Mouse (Mus musculus) layer of hippocampus, adult 8-10 months (tissue): ENCODE results near the gene Tmem255b. TPM values are rescaled to one million over a fixed set of nuclear protein-coding genes. Genes with fewer than 3 reads are reported as not detected.

Experiments
- DNase-seq, 2 experiments: peaks; one replicate each; pipeline ENCODE4 v3.0.0; 2022; ENCODE audit warnings: low spot score in 2 of 2
- total RNA-seq, 4 experiments: library from RNA; stranded (reverse); gene quantifications; 2 replicates each; pipeline ENCODE4 v1.2.4; 2022

The Tmem255b gene
- total RNA-seq, result 1 to 10 TPM; 4.9 to 6.8 (median 6.1) TPM

DNA sequence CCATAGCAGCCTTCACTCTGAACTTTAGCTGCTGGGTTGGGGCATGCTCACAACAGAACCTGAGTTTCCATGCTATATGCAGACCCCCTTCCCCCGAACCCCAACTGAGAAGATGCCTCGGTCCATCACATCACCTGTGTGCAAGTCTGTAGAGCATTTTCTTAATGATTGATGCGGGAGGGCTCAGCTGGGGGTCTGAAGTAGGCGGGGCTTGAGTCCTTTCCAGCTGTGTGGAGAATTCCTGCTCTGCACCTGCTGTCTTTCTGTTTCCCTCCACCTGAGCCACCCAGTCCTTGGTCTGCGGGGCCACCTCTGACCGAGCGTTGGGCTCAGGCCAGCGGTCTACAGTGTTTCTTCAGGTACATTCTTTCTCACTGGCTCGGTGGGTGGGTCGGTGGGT is at the start of gene Tmem255b:
TSS of gene Tmem255b (plus strand) at position 301 of the 400 bp plus-strand sequence.
- no peak for DNase-seq

DNA sequence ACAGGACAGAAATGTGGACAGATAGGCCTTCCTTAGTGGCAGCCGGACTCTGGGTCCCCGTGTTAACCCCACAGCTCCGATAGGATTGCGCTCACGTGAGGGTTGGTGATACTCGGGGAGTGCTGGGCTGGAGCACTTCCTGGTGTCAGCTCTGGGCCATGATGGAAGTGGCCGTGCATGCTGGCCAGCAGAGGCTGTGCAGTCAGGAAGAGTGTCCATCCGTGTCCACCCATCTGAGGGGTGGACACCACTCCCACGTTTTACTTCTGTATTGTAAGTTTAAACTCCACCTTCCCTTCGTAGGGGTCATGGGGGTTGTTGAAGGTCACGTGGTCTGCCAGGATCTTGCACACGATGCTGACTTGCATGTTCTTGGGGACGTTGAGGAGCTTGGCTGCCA is 48.6 kb upstream of the Tmem255b start:
- no peak for DNase-seq

DNA sequence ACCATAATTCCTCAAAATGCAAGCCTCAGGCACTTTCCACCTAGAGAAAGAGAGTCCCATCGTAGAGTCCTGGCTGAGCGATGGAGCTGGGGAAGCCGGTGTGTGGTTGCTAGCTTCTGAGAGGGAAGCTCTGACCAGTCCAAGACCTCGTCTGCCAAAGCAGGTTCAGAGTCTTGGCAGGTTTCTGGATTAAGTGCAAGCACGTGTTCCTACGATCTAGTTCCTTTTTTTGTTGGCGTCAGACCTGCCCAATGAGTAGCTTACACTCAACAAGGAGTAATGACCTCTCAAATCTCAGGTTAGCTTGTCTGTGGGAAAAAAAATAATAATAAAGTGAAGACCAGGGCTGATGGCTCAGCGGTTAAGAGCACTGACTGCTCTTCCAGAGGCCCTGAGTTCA is 47.3 kb upstream of the Tmem255b start:
- no peak for DNase-seq

DNA sequence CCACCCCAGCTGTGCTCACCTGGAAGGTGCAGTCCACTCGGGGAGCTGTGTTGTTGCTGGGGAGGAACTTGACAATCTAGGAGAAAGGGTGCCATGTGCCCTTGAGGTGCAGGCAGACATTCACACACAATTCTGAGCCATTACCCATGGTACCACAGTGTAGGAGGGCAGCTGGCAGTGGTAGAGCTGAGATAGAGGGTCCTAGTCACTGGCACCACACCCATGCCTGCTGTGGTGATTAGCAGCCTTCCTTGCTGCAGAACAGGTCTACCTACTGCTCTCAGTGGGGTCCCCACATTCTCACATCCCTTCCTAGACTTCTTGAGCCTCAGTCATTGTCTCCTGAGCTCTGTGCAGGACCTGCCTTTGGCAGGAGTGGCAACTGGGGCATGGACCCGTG is 46.2 kb upstream of the Tmem255b start:
- no peak for DNase-seq

DNA sequence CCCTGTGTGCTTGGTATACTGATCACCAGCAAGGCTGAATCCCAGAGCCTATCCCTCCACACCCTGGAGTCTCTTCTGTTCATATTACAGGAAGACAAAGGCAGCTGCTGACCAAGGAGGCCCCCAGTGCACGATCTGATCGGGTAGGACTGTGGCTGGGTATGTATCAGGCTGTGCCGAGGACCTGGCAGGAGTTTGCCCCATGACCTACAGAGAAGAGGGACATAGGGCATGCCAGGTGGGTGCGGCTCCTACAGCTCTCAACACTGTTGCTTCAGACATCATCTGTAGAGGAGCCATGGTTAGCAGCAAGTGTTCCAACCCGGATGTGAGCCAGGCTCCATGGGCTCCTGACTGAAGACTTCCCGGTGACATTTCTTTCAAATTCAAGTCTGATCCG is 41.1 kb upstream of the Tmem255b start:
- DNase-seq, result no peak

DNA sequence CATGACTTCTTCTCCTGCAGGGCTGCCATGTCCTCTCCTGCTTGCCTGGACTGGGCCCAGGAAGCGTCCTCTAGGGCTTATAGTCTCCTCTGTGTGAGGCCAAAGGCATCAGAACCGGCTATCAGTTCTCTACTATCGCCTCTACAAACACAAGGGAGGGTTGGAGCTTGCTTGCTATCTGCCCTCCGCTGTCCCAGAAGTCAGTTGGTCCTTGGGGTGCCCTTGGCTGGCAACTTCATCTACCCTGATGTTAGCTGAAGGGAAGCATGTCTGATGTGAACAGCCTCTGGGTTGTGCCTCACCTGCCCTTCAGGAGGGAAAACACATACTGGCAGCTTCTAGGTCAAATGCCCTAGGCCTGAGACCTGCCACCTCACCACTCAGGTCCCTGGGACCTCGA is 38.3 kb upstream of the Tmem255b start, which contains the start of gene Atp4b:
TSS of gene Atp4b (minus strand) at position 101 of the 400 bp plus-strand sequence.
- no peak for DNase-seq

DNA sequence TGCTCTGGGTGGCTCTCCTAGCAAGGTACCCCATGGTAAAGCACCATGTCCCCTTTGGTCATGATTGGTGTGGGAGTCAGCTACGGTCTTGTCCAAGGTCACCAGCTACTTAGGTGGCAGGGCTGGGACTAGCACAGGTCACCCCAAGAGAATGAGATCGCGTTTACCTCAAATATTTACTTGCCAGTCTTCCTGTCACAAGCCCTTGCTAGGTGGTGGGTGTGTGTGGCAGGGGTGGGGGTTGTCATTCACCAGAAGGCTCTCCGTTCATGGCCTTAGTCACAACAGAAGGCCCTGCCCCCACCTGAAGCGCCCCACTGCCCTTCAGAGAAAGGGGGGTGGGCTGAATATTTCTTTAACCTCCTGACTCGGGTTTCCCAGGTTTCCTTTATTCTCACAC is 31.5 kb upstream of the Tmem255b start:
- no peak for DNase-seq

DNA sequence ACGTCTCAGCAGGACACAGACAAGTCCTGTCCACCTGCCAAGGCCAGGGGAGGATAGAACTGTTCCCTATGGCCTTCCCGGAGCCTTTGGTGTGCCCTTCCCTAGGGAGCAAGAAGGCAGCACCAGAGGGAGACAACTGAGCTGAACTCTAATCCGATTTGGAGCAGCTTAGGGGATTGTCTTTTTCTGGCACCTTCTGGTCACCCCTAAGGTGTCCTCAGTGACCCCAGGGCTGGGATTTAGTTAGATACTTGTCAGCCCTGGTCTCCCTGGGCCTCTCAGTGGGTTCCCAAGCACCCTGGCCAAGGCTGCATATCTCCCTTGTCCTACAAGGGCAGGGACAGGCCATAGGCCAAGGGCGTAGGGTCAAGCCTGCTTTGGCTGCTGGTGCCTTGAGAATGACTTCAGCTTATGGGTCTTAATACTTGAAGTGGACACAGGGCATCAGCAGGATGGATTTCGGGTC is 30.3 kb upstream of the Tmem255b start, which contains the start of gene Grk1:
TSS of gene Grk1 (plus strand) at position 416 of the 466 bp plus-strand sequence.
- DNase-seq, result no peak

DNA sequence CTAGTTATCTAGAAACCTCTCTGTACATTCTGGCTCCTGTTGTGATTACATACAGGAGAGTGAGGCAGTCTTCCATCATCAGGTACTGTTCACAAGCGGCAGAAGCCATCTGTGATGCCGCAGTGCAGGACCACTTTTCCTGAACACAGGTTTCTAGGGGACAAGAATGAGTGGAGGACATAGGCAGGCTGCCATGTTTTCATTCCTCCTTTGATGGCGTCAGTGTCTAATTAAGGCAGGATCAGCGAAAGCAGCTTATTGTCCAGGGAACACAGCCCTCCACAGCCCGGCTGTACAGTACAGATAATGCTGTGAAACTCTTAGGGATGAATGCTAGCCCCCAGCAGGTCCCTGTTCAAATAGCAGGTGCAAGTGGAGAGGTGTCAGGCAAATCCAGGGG is 29.0 kb upstream of the Tmem255b start:
- no peak for DNase-seq

DNA sequence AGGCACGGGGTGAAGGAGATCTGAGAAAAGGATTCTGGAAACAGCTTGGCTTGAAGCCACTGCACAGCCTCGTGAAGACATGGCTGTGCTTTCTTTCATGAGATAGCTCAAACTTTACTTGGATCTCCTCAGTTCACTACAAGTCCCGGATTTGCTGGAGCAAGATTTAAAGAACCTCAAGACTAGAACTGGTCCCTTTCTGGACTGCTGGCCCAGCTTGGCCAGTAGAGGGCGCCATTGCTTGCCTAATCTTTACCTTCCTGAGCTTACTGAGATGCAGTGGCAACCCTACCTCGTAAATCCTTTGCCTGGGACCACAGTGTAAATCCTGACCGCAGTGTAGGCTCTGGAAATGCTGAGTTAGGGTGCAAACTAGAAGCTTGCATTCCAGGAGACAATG is 23.4 kb upstream of the Tmem255b start:
- peak; percentile 49 to 74 for DNase-seq

DNA sequence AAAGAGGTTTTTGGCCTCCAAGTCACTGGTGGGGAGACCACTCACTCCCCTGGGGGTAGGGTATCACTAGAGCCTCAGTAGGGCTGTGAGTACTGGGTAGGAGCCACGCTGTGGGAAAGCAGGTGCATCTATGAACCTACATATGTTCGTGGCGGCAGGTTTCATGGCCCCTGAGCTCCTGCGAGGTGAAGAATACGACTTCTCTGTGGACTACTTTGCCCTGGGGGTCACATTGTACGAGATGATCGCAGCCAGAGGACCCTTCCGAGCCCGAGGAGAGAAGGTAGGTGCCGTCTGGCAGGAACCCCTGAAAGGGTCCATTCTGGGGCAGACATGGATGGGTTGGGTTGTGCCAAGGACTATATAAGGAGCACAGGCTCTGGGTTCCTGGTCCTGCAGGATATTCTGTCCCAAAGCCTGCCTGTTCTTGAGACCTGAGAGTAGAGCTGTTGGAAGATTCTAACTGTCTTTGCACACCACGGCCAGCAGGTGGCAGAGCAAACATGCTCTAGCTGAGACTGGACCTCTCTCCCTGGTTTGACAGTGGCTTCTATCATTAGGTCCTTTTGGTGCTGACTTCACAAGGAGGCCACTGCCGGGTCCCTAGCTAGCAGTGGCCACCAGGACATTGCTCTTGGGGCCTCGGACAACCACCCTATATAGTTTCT is 22.0 kb upstream of the Tmem255b start:
- peak in 1 of 2 experiments; percentile 45 for DNase-seq

DNA sequence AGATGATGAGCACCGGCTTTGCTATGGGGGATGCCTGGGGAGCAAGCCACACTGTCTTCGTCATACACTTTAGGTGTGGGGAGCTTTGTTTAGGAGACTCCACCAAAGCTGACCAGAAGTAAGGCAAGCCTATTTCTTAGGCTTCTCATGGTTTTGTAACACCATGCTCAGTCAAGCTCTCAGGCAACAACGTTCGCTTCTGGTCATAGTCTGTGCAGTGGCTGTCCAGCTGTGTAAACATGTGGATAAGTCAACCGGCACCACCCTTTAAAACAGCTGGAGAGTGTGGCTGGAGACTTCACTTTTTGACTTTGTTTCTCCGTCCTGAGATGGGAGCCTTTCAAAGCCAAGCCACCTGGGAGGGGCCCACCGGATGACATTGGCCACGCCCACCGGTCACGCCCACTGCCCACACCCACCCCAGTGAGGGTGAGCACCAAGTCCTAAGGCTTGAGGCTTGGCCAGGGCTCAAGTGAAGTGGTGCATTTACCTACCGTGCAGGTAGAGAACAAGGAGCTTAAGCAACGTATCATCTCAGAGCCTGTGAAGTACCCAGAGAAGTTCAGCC is 21.1 kb upstream of the Tmem255b start:
- no peak for DNase-seq

DNA sequence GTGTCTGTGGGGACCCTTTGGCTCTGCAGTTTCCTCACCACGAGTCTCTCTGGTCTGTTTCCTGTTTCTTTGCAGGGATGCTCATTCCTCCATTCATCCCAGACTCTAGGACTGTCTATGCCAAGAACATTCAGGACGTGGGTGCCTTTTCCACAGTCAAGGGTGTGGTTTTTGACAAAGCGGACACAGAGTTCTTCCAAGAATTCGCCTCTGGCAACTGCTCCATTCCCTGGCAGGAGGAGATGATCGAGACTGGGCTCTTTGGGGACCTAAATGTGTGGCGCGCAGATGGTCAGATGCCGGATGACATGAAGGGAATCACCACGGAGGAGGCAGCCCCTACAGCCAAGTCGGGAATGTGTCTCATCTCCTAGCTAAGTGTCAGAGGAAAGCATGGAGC is 19.1 kb upstream of the Tmem255b start:
- DNase-seq, result peak in 1 of 2 experiments; percentile 11

DNA sequence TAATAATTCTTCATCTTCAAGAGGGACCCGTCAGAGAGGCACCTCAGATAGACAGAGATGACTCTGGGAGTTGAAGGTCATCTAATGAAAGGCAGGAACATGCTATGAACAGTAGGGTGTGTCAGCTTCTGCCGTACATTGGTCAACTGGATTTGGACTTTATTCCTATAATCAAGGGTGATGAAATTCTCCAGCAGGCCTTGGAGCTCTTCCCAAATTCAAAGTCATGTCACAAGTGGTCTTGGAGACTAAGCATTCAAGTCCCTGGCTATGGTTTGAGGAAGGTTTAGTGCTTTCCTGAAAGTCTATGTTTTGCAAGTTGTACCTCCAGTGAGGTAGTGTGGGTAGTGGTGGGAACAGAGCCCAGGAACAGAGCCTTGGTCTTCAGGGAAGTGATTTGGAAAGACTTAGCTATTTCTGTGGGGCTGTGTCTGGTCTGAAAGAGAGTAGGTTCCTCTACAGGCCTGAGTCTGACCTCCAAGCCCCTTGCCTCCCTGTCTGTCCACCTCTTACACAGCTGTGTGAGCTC is 15.8 kb upstream of the Tmem255b start:
- DNase-seq, result no peak

DNA sequence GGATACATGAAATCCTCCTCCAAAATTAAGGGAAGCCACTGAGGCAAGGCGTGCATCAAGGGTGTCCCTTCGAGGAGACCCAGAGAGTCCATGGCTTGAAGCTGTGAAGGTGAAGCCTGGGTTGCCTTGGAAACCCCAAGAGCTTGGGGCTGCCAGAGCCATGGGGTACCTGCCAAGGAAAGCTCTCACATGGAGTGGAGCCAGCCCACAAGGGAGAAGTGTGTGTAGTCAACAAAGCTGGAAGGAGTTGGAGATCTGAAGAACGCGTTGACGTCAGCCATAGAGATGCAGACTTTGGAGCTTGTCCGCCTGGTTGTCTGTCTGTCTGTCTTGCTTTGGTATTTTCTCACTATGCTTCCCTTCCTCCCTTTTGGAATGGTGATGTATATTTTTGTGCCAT is 14.0 kb upstream of the Tmem255b start:
- peak in 1 of 2 experiments; percentile 15 for DNase-seq

DNA sequence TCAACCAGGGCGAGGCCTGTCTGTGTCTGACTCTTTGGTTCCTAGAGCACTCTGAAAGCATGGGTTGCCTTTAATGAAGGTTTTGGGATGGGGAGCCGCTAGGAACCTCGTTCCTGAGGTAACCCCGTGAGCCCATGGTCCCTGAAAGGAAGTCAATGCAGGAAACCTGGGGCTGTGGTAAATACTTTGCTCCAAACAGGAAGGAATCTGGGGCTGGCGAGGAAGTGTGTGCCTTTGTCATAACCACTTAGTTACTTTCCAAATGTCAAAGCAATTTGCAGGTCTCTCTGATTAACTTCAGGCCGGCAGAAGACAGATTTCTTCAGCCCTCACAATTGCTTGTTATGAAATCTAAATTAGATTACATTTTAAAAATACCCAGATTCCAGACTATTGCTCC is 7.6 kb upstream of the Tmem255b start:
- DNase-seq, result no peak

DNA sequence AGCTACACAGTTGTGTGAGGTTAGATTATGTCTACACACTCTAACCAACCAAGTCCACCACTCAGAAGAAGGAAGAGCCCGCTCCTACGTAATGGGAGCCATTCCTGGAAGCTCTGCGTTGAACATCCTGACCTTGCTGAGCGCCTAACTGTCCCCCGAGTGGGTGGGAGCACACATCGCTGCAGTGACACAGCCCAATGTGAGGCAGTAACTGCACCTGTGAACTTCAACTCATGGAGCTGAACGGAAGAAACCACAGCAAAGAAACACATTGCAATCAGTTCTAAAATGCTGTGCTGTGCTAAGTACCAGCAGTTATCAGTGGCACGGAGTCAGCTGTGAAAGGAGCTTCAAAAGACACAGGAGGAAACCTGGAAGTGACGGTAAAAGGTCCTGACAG is 6.8 kb upstream of the Tmem255b start:
- DNase-seq, result no peak

DNA sequence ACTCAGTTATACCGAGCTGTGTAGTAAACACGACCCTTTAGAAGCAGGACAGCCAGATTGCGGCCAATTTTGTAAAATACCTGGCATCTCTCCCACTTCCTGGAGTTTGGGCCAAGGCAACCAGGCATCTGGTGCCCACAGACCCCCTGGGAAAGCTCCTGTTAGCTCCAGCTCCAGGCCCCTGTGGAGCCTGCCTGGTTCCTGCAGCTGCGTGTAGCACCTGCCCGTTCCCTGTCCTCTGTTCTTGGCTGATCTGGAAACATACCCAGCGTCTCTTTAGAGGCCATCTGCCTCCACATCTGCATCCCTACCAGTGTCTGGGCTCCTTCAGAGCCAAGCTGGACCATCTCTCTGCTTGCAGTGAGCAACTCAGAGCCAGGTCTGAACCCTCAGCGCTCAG is 4.6 kb upstream of the Tmem255b start:
- DNase-seq, result no peak

DNA sequence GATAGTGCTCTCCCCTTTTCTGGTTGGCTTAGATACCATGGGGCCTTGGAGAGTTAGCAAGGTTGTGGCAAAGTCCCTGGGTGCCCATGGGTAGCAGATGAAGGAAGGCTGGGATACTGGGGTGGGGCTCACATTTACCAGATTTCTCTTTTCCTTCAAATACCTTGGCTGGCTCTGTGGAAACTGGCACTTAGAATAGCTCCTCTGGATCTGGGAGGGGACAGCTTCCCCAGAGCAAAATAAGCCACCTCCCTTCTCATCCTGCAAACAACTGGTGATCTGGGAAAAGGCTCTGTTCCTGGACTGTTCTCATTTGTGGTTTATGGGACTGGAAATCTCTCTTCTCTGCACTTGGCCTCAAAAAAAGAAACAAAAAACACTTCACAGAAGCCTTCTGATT is 4.1 kb upstream of the Tmem255b start:
- DNase-seq, result no peak

DNA sequence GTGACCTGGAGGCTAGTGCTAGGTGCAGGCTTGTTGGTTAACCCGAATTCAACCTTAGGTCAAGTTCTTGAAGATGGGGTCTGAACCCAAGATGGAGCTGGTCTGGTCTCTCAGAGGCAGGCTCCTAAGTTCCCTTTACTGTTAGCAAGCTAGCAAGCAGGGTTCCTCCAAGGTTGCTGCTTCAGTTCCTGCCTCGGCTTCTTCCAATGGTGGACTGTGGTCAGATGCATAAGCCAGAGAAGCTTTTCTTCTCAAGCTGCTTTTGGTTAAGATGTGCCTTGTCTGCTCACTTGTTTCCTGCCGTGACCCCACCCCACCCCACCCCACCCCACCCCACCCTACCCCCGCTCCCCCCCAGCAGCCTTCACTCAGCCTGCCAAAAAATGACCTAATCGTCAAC is 1.9 kb upstream of the Tmem255b start:
- no peak for DNase-seq

DNA sequence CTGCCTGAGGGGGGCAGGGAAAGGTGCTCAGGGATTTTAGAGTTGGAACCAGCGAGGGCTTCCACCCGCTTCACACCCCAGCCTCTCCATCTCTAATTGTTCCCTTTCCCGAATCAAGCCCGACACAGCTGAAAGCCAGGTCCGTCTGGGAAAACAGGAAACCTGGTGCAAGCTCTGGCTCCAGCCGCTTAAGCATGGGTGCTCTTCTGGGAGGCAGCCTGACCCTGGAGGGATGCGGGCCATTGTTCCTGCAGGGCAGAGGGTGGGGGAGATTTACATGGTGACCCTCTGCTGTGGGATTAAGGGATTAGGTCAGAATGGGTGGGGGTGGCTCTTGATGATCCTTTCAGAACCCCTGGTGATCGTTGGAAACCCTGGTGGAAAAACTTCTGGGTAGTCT is 1.1 kb downstream of the Tmem255b start:
- DNase-seq, result no peak

DNA sequence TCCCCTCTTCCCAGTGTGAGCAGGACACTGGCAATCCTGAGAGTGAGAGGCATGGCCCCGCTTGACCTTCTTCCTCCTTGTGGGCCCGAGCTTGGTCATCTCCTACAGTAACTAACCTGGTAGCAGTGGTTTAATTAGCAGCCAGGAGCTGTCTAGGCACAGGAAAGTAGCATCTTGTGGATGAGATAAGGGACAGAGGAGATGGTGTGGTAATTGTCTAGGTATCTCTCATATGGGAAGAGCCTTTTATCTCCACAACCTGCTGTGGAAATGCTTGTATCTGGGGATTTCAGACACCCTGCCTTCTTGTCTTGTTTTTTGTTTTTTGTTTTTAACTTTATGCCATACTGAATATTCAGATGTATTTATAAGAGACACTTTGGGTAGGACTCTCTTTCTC is 2.5 kb downstream of the Tmem255b start:
- no peak for DNase-seq

DNA sequence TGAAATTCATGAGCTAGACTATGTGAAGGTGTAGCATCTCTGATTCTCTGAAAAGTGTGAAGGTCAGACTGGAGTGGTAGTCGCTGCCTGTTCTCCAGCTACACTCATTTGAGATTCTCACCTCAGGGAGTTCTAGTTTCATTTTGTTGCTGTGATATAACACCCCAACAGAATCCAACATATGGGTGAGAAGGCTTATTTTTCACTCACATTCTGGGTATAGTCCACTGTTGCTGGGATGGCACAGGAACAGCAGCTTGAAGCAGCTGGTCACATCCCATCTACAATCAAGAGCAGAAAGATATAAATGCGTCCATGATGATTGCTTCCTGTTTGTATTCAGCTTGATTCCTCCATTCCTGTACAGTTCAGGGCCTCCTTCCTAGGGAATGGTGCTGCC is 7.2 kb downstream of the Tmem255b start:
- no peak for DNase-seq
